Mouse (Mus musculus): ENCODE measurements at regions not wholly inside any gene's neighbourhood (a gene's known extent, or its start where the extent isn't known, plus 50 kb on each side); places are given as distances from the start of the nearest gene placed in this dataset.

GRCm38 (mm10) chr17:10150403-10150689 lies 169.3 kb downstream of the Qk start:
- DNase-seq, result peak; percentile 18 to 21

GRCm38 (mm10) chr17:10149682-10150402 lies 169.8 kb downstream of the Qk start:
- DNase-seq, result peak; percentile 75 to 83

- no peak for DNase-seq
Measured at GRCm38 (mm10) chr17:10147106-10147505, 172.5 kb downstream of the Qk start.

GRCm38 (mm10) chr17:10146576-10146975 lies 173.1 kb downstream of the Qk start:
- DNase-seq, result no peak

- DNase-seq, result no peak
Measured at GRCm38 (mm10) chr17:10138847-10139246, 180.8 kb downstream of the Qk start.

- DNase-seq, result no peak
Measured at GRCm38 (mm10) chr17:10138374-10138773, 181.3 kb downstream of the Qk start.

- no peak for DNase-seq
Measured at GRCm38 (mm10) chr17:10135111-10135510, 184.5 kb downstream of the Qk start.

GRCm38 (mm10) chr17:10128591-10128990 lies 191.1 kb downstream of the Qk start:
- no peak for DNase-seq

GRCm38 (mm10) chr17:10122411-10122810 lies 197.2 kb downstream of the Qk start:
- DNase-seq, result no peak

GRCm38 (mm10) chr17:10112118-10112517 lies 207.5 kb downstream of the Qk start:
- no peak for DNase-seq

GRCm38 (mm10) chr17:10110375-10110675 lies 209.3 kb downstream of the Qk start:
- no peak for DNase-seq

GRCm38 (mm10) chr17:10109511-10110374 lies 209.9 kb downstream of the Qk start:
- no peak for DNase-seq

- no peak for DNase-seq
Measured at GRCm38 (mm10) chr17:10105299-10105698, 214.4 kb downstream of the Qk start.

GRCm38 (mm10) chr17:10098199-10098598 lies 221.5 kb downstream of the Qk start:
- no peak for DNase-seq

GRCm38 (mm10) chr17:10097691-10098090 lies 222.0 kb downstream of the Qk start:
- no peak for DNase-seq

GRCm38 (mm10) chr17:10095841-10096301 lies 223.8 kb downstream of the Qk start:
- peak; percentile 69 to 80 for DNase-seq

- peak; percentile 75 to 89 for DNase-seq
Measured at GRCm38 (mm10) chr17:10094108-10094521, 225.5 kb downstream of the Qk start.

GRCm38 (mm10) chr17:10093437-10094107 lies 226.1 kb downstream of the Qk start:
- peak; percentile 61 to 73 for DNase-seq

- no peak for DNase-seq
Measured at GRCm38 (mm10) chr17:10087192-10087886, 232.3 kb downstream of the Qk start.

GRCm38 (mm10) chr17:10086558-10086957 lies 233.1 kb downstream of the Qk start:
- no peak for DNase-seq

GRCm38 (mm10) chr17:10086132-10086531 lies 233.5 kb downstream of the Qk start:
- peak; percentile 57 to 71 for DNase-seq

GRCm38 (mm10) chr17:10081721-10082120 lies 237.9 kb downstream of the Qk start:
- DNase-seq, result no peak
